Mouse (Mus musculus) frontal cortex, postnatal 25 days (tissue): ENCODE results near the gene Anp32b.

Experiments used
- DNase-seq, 2 experiments: peaks; one replicate each; pipeline ENCODE4 v3.0.0; 2022; ENCODE audit warnings: low spot score in 2 of 2

Gene Anp32b

GRCm38 (mm10) chr4:46450519-46451131, at the start of gene Anp32b:
Anp32b (plus strand) TSS chr4:46450902.
- peak; percentile 86 to 87 for DNase-seq

- no peak for DNase-seq
These were observed 46.5 kb upstream of the Anp32b start for GRCm38 (mm10) chr4:46404042-46404795.

- DNase-seq = no peak
These were observed 43.6 kb upstream of the Anp32b start for GRCm38 (mm10) chr4:46406966-46407703.

DNA sequence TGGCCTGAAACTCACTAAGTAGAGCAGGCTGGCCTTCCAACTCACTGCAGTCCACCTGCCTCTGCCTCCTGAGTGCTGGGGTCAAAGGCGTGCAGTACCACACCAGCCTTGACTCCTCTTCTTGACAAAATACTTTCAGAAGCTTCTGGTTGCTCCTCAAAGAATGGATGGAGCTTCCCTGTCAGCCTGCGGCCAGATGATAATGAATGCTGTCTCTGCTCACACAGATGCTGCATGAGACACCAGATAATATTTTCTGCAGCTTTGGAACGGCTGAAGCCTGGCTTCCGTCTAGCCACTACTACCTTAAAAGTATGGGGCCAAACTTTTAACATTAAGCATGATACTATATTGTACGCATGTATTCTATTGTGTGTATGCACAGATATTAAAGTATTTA, 40.0 kb upstream of the Anp32b start:
- DNase-seq = no peak

DNA sequence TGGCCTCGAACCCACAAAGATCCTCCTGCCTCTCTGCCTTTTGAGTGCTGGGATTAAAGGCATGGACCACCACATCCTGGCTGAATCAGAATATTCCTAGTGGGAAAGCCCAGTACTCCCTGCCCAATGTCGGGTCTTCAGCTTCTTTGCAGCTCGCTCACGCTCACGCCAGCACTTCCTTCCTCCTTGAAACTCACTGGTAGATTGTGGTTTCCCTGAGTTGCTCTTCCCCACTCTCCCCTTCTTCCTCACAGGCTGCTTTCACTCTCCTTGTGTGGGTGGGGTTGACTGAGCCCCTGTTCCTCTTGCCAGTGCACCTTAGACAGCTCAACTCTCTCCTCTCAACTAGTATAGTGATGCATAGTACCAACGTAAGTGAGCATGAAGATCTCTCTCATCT, 39.2 kb upstream of the Anp32b start:
- no peak for DNase-seq

DNA sequence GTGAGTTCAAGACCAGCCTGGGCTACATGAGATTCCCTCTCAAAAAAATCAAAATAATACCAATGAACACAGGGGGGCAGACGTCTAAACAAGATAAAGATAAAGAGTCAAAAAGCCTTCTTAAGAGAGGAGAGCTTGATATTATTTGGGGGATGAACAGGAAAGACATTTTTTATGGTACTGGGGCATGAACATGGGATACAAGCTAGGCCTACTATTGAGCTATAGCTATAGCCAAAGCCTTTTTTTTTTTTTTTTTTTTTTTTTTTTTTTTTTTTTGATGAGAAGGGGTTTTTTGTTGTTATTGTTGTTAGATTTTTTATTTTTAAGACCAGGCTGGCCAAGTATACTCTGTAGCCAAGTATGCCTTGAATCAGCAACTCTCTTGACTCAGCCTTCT, 38.6 kb upstream of the Anp32b start:
- DNase-seq = no peak

DNA sequence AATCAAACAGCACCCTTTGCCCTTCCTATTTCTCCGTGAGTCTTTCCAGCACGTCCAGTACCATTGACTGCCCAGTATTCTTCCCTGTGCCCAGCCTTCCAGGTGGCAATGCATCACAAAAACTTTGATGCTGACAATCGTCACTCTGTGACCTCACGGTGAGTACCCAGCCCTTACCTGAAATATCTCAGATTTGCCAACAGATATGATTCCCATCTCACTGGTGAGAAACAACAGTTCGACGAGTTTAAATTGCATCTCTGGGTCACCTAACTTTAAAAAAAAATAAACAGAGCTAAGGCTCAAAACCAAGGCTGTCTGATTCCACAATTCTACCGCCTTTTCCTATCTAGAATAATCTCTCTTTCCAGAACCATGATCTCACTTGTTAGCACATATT, 37.3 kb upstream of the Anp32b start, which contains the start of gene Hemgn:
Gene Hemgn (minus strand): TSS at position 101 of the 400 bp plus-strand sequence.
- no peak for DNase-seq

- DNase-seq = no peak
These were observed 33.2 kb upstream of the Anp32b start for GRCm38 (mm10) chr4:46417491-46417890.

DNA sequence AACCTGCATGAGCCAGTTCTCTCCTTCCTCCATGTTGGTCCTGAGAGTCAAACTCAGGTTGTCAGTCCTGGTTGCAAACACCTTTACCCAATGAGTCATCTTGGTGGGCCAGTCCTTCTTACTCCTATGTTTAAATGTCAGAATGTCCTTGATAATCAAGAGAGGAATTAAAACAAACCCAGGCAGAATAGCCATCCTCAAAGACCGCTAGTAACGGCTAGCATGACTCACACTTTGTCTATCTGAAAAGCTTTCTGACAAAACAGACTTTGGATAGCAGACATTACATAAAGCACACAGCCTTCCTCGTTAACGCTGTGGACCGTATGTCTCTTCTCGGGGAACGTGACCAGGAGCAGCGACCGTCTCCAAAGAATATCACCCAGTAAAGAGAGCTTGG, 31.9 kb upstream of the Anp32b start:
- DNase-seq = no peak

GRCm38 (mm10) chr4:46422625-46423024, 28.1 kb upstream of the Anp32b start:
- no peak for DNase-seq

DNA sequence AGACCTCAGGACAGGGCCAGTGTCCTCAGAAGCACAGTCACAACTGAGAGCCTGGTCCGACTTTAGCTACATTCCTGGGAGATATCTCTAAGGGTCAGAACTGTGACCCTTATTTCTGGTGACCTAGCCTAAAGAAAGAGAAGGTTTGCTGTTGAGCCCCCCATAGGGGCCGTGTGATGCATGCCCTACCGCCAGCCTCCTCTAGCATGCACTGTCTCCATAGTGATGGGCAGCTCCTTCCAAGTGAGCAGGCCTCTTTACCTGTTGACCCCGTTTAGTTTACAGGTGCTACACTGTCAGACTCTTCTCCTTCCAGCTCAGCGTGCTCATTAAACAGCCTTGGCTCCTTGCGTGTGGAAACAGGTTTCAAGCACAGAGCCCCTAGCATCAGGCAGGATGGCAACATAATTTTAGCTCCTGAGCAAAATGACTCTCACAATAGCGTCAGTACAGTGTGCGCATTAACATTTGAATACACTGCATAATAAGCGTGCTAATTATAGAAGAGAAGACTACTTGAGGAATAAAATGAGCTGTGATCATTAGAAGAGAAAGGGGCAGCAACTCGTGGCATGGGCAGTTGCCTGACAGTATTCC, 21.7 kb upstream of the Anp32b start:
- DNase-seq = no peak

DNA sequence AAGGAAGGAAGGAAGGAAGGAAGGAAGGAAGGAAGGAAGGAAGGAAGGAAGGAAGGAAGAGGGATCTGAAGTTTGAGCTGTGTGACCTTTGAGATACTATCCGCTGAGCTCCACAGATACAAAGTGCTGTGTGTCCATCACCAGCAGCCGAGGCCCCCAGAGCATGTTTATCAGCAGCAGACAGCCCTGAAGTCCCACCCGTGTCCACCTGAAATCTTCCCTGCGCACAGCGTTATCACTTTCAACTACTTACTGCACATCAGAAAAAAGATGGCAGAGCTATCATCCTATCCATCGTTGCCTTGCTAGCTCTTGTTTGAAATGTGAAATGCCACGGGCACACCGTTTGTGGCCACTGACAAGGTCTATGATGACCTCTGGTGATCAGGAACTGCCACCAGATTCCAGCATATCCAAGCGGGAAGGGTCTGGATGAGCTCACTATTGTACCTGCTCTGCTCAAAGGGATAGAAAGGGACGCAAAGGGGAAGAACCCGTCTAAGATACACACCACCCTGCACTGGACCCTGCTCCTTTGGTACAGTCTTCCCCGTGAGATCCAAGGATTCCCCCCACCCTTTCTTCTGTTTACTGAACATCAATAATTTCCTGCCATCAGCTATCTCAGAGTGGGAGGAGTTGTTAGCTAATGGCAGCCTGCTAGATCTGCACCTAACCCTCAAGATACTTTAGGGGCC, 18.2 kb upstream of the Anp32b start:
- no peak for DNase-seq

DNA sequence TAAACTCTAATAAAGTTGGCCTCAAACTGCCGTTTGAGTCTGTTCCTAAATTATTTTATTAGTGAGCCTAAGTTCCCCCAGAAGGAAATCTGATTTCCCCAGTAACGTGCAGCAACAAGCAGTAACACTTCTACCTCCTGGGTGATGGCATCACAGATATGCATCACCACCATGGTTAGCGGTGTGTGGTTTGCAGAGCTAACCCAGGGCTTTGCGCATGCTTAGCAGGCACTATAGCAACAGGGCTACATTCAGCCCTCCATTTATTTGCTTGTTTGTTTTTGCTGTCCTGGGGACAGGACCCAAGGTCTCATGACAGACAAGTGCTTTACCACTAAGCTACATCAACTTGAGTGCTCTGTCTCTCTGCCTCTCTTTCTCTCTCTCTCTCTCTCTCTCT, 8.2 kb upstream of the Anp32b start:
- DNase-seq = no peak

- no peak for DNase-seq
These were observed 5.3 kb upstream of the Anp32b start for GRCm38 (mm10) chr4:46445237-46445945.

DNA sequence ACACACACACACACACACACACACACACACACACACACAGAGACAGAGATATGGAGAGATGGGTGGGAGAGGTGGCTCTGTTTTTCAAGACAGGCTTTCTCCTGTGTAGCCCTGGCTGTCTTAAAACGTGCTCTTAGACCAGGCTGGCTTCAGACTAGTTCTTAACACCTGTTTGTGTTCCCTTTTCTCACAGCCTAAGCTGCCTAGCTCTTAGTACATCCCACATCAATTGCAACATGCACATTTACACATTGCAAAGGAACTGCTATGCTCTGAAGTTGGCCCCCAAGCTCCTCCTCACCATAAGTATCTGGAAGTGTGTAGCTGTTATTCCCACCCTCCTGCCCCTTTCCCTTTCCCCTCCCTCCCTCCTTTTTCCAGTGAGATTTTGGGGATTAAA, 3.2 kb upstream of the Anp32b start:
- no peak for DNase-seq

- DNase-seq = no peak
These were observed 1.8 kb upstream of the Anp32b start for GRCm38 (mm10) chr4:46448886-46449285.

- DNase-seq = no peak
These were observed 633 bp upstream of the Anp32b start for GRCm38 (mm10) chr4:46450020-46450518.

DNA sequence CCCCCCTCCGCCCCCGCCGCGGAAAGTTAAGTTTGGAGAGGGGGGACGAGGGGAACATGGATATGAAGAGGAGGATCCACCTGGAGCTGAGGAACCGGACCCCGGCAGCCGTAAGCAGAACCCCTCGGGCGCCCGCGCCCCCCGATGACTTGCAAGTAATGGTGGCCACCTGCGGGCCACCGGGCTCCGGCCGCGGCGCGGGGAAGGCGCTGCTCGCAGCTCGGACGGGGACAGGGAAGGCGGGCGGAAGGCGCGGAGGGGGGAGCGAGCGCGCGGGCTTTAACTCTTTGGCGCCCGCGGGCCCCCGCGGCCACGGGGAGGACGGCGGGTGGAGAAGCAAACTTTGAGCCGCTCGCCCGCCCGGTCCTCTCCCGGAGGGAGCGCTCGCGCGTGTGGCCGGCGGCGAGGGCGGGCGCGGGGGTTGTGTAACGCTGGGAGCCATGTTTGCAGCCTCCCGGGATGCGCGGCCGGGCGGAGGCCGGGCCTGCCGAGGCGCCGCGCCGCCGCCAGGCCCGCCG, 597 bp downstream of the Anp32b start:
- peak; percentile 60 to 62 for DNase-seq

GRCm38 (mm10) chr4:46451758-46452480, 1.2 kb downstream of the Anp32b start:
- DNase-seq = peak; percentile 52 to 55

- DNase-seq = peak; percentile 25 to 26
These were observed 1.8 kb downstream of the Anp32b start for GRCm38 (mm10) chr4:46452481-46452850.
